Mouse (Mus musculus) kidney, adult 8-10 months (tissue): ENCODE data around the gene Rapgef2.
"Not testable (repeated sequence)": the region's sequence is repeated elsewhere in the genome, so short reads cannot be mapped to it uniquely, and the experiment has no call there.

Experiments used
- DNase-seq, 2 experiments: peaks; one replicate each; pipeline ENCODE4 v3.0.0; 2022

The Rapgef2 gene

DNA sequence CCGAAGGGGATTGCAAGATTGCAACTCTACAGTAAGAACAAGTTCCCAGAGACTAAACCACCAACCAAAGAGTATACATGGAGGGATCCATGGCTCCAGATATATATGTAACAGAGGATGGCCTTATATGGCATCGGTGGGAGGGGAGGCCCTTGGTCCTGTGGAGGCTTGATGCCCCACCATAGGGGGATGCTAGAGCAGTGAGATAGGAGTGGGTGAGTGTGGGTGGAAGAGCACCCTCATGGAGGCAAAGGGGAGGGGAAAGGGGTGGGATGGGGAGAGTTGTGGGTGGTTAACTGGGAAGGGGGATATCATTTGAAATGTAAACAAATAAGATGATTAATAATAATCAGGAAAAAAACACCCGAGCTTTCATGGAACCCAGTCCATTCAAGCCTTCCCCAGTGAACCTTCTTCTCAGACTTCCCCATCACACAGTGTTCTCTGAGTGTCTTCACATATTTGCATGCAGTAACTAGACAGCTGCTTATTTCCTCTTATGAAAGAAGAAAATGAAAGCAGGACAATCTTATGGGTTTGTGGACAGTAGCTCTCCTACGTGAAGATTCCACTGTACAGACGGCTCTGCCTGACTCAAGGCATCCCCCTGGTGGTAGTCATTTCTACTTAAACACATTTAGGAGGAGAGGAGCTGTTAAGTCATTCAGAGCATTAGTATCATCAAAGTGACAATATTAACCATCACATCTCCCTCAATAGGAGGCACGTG lies 89.4 kb downstream of the Rapgef2 start:
- peak in 1 of 2 experiments; percentile 54 for DNase-seq

- no peak for DNase-seq
Observed at GRCm38 (mm10) chr3:79195280-79195679, 91.0 kb downstream of the Rapgef2 start.

DNA sequence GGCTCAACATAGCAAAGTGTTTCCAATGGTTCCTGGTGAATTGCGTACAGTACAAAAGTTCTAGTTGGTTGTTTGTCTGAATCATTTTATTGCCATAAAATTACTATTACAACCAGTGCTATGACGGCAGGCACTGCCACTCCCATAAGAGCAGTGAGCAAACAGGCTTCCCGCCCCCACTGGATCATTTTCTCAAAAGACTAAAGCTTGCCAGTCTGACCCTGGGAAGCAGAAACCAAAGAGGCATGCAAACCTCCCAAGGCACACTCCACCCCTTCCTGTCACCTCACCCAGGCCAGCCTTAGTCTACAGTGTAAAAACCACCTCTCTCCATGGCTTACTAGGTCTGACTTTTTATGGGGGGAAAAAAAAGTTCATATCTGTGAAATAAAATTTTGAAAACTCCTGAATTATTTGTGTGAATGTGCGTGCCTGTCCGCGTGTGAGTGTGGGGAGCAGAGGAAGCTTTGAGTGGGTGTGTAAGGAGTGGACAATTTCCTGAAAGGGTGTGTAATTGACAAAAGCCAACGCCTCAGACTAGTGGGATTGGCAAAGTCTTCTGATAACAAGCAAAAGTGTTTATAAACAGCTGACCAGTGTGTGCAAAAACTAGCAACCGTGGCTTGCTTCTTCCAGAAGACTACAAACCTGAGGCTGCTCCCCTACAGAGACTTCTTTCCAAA lies 92.1 kb downstream of the Rapgef2 start:
- no peak for DNase-seq

- DNase-seq: no peak
Observed at GRCm38 (mm10) chr3:79193001-79193400, 93.3 kb downstream of the Rapgef2 start.

DNA sequence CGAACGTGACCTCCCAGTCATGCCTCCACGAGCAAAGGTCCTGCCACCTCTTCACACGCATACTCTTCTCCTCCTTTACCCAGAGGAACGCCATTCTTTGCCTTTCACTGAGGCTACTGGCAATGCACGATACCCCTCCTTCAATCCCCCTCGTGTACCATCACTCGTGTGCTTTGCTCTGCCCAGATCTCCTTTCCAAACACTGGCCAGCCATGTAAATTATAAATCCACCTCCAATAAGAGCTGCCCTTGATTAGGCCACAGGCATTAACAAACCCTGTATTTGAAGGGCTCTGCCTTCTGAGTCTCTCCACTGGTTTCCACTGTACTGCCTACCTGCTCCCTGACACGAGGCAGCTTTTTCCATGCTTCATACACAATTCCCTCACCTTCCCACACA lies 94.3 kb downstream of the Rapgef2 start:
- DNase-seq: no peak

DNA sequence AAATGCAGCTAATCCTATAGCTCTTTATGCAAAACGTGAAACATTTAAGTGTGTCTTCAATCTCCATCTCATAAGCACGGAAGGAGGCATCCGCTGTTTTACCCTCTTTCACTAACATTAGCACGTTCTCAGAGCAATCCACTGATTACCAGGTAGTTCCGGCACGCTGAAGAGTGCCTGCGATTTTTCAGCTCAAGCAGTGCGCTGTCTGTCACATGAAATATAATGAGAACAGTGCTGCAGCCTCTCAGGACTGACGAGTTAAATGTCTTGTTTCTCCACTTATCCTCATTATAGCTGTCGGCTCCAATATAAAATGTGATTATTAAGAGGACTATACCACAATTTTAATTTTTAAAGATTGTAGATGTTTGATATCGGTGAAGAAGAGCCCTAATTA lies 94.8 kb downstream of the Rapgef2 start:
- DNase-seq: no peak

DNA sequence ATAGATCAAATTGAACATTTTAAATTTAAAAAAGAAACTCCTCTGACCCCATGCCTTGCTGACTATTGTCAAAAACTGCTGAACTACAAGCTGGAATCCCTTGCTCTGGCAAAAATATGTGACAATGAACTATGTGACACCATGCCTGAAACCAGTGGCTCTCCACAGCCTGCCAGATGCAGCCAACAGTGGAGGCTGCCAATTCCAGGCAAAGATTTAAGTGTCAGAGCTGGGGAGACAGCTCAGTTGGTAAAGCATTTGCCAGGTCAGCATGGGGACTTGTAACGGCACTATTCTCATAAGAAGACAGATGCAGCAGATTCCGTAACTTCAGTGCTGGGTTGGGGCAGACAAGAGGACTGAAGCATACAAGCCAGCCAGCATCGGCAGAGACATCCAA lies 95.9 kb downstream of the Rapgef2 start:
- DNase-seq: no peak

DNA sequence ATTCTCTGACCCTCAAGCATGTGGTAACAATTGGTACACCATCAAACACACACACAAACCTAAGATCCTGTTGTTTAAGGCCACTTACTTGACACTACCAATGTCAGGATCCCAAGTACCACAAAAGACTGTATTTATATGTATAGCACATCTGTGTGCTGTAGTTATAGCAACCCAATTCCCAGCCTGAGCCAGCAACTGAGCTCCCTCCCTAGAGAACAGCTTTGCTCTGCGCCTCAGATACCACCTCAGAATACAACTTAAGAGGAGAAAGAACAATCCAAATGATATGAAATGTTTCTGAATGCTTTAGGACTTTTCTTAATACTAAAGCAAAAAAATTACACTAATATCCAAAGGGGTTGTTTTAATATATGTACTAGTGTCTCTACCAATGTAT lies 98.4 kb downstream of the Rapgef2 start:
- DNase-seq: no peak

DNA sequence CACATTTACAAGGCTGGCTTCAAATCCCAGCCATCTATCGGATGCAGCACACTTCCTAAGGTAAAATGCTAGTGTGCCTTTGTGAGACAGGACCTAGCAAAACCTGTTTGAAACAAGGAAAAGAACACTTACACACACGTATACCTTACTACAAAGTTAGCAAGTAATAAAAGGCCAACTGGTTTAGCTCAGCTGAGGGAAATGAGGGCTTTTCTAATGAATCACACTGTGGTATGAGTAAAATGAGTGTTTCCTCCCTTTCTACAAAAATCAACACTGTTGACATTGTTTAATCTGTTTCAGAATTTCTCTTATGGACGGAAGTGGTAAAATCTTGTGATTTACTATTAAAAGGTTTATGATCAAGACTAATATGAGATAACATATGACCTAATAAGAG lies 104.0 kb downstream of the Rapgef2 start:
- DNase-seq: no peak

DNA sequence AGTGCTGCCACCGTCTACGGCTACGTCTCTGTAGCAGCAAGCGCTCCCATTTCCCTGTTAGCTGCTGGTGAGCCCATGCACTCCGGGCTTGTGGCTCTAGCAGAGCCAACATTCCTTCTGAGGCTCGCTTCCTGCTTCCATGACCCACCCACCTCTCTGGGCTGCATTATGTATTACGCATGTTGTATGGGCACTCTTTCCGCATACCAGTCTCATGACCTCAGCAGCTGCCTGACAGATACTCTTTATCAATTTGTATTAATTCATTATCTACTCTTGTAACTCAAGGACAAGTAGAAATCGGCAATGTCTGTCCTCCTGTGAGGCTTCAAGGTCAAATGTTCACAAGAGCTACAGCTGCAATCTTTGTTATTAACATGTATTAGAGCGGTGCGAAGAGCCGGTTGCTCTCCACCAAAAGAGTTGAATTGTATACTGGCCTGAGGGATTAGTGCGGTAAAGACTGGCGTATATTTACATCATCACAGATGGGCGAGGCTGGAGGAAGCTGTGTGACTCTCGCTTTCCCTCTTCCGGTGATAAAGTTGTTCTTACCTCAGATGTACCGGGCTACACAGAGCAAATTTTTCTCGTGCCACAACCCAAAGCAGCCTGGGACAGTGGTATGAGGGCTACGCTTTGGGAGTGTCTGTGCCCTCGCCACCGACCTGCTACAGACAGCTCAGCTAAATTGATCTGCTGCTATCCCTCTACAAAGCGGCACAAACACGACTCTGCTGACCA lies 104.9 kb downstream of the Rapgef2 start:
- DNase-seq: peak; percentile 65 to 69

DNA sequence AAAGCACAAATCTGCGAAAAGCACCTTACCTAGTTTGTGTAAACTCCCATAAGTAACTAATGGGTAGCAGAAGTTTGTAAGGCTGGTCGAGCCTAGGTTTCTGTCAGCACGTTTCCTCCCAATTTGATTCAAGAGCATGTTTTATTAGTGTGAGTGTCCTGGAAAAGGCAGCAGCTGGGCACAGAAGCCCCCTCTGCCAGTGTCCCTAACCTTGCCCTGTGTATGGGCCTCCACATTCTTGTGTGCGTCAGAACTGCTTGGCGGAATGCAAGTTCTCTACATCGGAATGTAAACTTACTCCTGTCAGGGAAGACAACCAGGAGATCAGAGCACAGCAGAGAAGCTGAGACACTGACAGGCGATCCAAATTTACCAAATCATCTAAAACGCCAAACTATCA lies 106.2 kb downstream of the Rapgef2 start:
- no peak for DNase-seq

GRCm38 (mm10) chr3:79179499-79180053 lies 106.7 kb downstream of the Rapgef2 start:
- DNase-seq: no peak

DNA sequence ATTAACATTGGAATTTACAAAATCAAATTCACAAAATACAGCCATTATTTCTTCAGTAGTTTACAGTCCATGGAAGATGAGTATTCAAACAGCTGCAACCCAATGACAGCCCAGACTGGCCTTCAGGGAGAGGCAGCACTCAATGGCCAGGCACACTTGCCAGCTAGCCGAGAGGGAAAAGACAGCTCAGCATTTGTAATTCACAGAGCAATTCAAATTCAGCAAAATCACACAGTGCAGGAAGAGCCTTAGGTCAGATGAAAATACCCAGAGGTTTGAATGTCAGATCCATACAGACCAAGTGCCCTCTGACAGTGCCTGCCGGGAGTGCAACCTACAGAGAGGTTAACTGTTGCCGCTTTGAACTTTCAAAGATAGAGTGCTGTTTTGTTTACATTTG lies 107.6 kb downstream of the Rapgef2 start:
- peak in 1 of 2 experiments; percentile 22 for DNase-seq

DNA sequence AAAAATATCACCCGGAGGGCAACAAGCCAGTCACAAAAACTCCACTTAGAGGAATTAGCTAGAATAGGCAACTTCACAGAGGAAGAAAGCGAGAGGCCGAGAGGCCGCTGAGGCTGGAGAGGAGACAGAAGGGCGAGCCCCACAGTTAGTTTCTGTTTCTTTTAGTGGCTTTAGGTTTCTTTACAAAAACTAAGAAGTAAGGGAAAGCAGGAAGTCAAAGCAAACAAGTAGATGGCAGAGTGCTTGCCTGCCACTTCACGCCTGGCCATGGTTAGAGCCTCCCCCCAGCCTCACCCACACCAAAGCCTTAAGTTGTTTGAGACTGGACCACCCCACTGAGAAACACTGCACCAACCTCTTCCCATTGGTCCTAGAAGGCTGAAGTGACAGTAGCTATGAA lies 108.2 kb downstream of the Rapgef2 start:
- peak in 1 of 2 experiments; percentile 27 for DNase-seq

- DNase-seq: no peak
Observed at GRCm38 (mm10) chr3:79177136-79177870, 109.0 kb downstream of the Rapgef2 start.

GRCm38 (mm10) chr3:79174168-79174567 lies 112.1 kb downstream of the Rapgef2 start:
- no peak for DNase-seq

- DNase-seq: no peak
Observed at GRCm38 (mm10) chr3:79173291-79173690, 113.0 kb downstream of the Rapgef2 start.

GRCm38 (mm10) chr3:79171146-79171545 lies 115.2 kb downstream of the Rapgef2 start:
- DNase-seq: not testable (repeated sequence)

GRCm38 (mm10) chr3:79168168-79168827 lies 118.0 kb downstream of the Rapgef2 start:
- no peak for DNase-seq

GRCm38 (mm10) chr3:79167586-79167985 lies 118.7 kb downstream of the Rapgef2 start:
- no peak for DNase-seq

- DNase-seq: no peak
Observed at GRCm38 (mm10) chr3:79161834-79162401, 124.4 kb downstream of the Rapgef2 start.
